Mouse (Mus musculus) liver, embryonic 14.5 days (tissue): ENCODE measurements around the gene Ddx27. TPM values are rescaled to one million over a fixed set of nuclear protein-coding genes. Genes with fewer than 3 reads are reported as not detected.

Source experiments
- ATAC-seq: fragments of 200-750 bp; cut with Nextera tagmentation; 2 replicates; pipeline ENCODE4 v1.8.0; 2017; ENCODE audit warnings: moderate number of reproducible peaks, mild to moderate bottlenecking, moderate library complexity; ENCODE audit not compliant: insufficient read depth
- DNase-seq, 3 experiments: peaks; one replicate each; pipeline ENCODE4 v3.0.0-alpha.2; 2012 to 2013; ENCODE audit warnings: low read depth in 3 of 3, low spot score in 3 of 3
- H3K27ac ChIP-seq: fragments of 300-500 bp; sonication (generic); 2 replicates; pipeline ENCODE4 v1.5.1; 2014; ENCODE audit warnings: moderate library complexity, mild to moderate bottlenecking, control low read depth, inconsistent platforms
- H3K27me3 ChIP-seq: fragments of 300-500 bp; sonication (generic); 2 replicates; pipeline ENCODE4 v1.6.1; 2014; ENCODE audit warnings: mild to moderate bottlenecking, low read length, moderate library complexity; ENCODE audit not compliant: control insufficient read depth, insufficient read depth
- H3K36me3 ChIP-seq: fragments of 300-500 bp; sonication (generic); replicated peaks from 2 replicates; pipeline ENCODE4 v1.6.1; 2014; ENCODE audit warnings: low read depth; ENCODE audit not compliant: control insufficient read depth, insufficient read depth
- H3K4me1 ChIP-seq, 2 experiments: fragments of 200-500 bp in 1 of 2; fragments of 300-500 bp in 1 of 2; sonication (generic) in 1 of 2; replicated peaks; 2 replicates each; pipeline ENCODE4 v1.6.1; 2012 to 2014; ENCODE audit warnings: antibody characterized with exemption in 1 of 2, inconsistent platforms in 1 of 2, low read length in 1 of 2; ENCODE audit not compliant: control insufficient read depth in 2 of 2, insufficient read depth in 2 of 2
- H3K4me2 ChIP-seq: fragments of 300-500 bp; sonication (generic); 2 replicates; pipeline ENCODE4 v1.6.1; 2014; ENCODE audit warnings: low read depth, mild to moderate bottlenecking, control low read depth, moderate library complexity
- H3K4me3 ChIP-seq, 2 experiments: fragments of 200-500 bp in 1 of 2; fragments of 300-500 bp in 1 of 2; sonication (generic) in 1 of 2; 2 replicates each; pipeline ENCODE4 v1.5.1; 2012 to 2014; ENCODE audit warnings: low read depth in 2 of 2, low read length in 2 of 2, mild to moderate bottlenecking in 2 of 2, control low read depth in 1 of 2, inconsistent platforms in 1 of 2, moderate library complexity in 1 of 2; ENCODE audit not compliant: insufficient read depth in 1 of 2
- H3K9ac ChIP-seq: fragments of 300-500 bp; sonication (generic); replicated peaks from 2 replicates; pipeline ENCODE4 v1.6.1; 2014; ENCODE audit warnings: mild to moderate bottlenecking, control low read depth, moderate library complexity
- H3K9me3 ChIP-seq: fragments of 300-500 bp; sonication (generic); 2 replicates; pipeline ENCODE4 v1.6.1; 2016; ENCODE audit warnings: low read length, mixed read lengths; ENCODE audit not compliant: control insufficient read depth
- CTCF ChIP-seq: IDR thresholded peaks from 2 replicates; pipeline ENCODE4 v1.5.1; 2016; ENCODE audit warnings: antibody characterized with exemption, low read depth, control low read depth
- EP300 ChIP-seq: IDR thresholded peaks from 2 replicates; pipeline ENCODE4 v1.6.1; 2016; ENCODE audit warnings: antibody characterized with exemption, low read depth
- WGBS: fragments of 180-500 bp; shearing (Covaris S2); extraction: QIAGEN DNeasy Blood & Tissue Kit; methylation state at CpG from one replicate; pipeline ENCODE4 v1.1.7; 2014; ENCODE audit not compliant: insufficient replicate concordance; 5-methylcytosine and 5-hydroxymethylcytosine counted together
- polyA plus RNA-seq, 2 experiments: library from polyadenylated mRNA; depleted of rRNA in 1 of 2; stranded (reverse) in 1 of 2; unstranded in 1 of 2; fragments of >200 nt; fragmentation: Nextera tagmentation in 1 of 2; extraction: Ambion mirVana in 1 of 2; gene quantifications; 2 replicates each; pipeline versions ENCODE4 v1.2.1 to v1.2.3; 2012 to 2014

The Ddx27 gene
- polyA plus RNA-seq, 2 experiments: 26.5 to 39.5 TPM

GRCm38 (mm10) chr2:166995796-166996532, 19.0 kb upstream of the Ddx27 start, which contains the start of gene Stau1:
Stau1 (minus strand) TSS chr2:166996299.
- no peak for TF ChIP-seq CTCF
- TF ChIP-seq EP300: no peak
- peaks cover 25 to 33% of the 10 kb centered on the region in 2 experiments for H3K4me1 ChIP-seq
- H3K4me3 ChIP-seq: peak within 1 kb of the TSS; percentile 81 to 93

GRCm38 (mm10) chr2:166996533-166996894, 18.5 kb upstream of the Ddx27 start:
- peak; percentile 20 for ATAC-seq

More at GRCm38 (mm10) chr2:166995796-166996532, 19.0 kb upstream of the Ddx27 start, which contains the start of gene Stau1:
- Histone ChIP-seq H3K9ac (peak within 1 kb of the TSS; percentile 94), H3K9me3 (no peaks in the 10 kb centered on the region), H3K27ac (peak within 1 kb of the TSS; percentile 79), H3K4me2 (peak within 1 kb of the TSS; percentile 97), H3K27me3 (no peaks in the 10 kb centered on the region), H3K36me3 (no peaks in the 10 kb centered on the region)
- peak; percentile 99 for ATAC-seq
- WGBS: under 1% methylated on average over 87 of the region's 88 CpGs
- peak; percentile 91 to 94 (median 93) for DNase-seq

GRCm38 (mm10) chr2:167001486-167001885, 13.5 kb upstream of the Ddx27 start:
- H3K9me3 ChIP-seq: no peaks in the 10 kb centered on the region
- ATAC-seq (no peak), DNase-seq (no peak)
- 61% methylated on average over 9 of the region's 9 CpGs for WGBS
- H3K27me3 ChIP-seq: no peaks in the 10 kb centered on the region
- no peaks in the 10 kb centered on the region for H3K36me3 ChIP-seq
- H3K4me2 ChIP-seq: no peak overlapping the region
- H3K4me3 ChIP-seq: no peak overlapping the region
- H3K9ac ChIP-seq: no peak overlapping the region
- no peak for TF ChIP-seq CTCF
- TF ChIP-seq EP300: no peak
- H3K4me1 ChIP-seq: peaks cover 0 to 3% of the 10 kb centered on the region in 2 experiments; a peak in 2 of 4 replicates
- no peak overlapping the region for H3K27ac ChIP-seq

More at GRCm38 (mm10) chr2:166996533-166996894, 18.5 kb upstream of the Ddx27 start:
- H3K4me2 ChIP-seq: peak overlapping the region; percentile 97
- TF ChIP-seq EP300: no peak
- no peak for TF ChIP-seq CTCF
- H3K4me3 ChIP-seq: peak overlapping the region; percentile 50 to 93
- no peaks in the 10 kb centered on the region for H3K27me3 ChIP-seq
- WGBS: 38% methylated on average over 8 of the region's 8 CpGs
- H3K4me1 ChIP-seq: peaks cover 21 to 28% of the 10 kb centered on the region in 2 experiments
- peak overlapping the region; percentile 29 for H3K27ac ChIP-seq
- DNase-seq: no peak
- no peaks in the 10 kb centered on the region for H3K36me3 ChIP-seq
- no peaks in the 10 kb centered on the region for H3K9me3 ChIP-seq
- peak overlapping the region; percentile 50 for H3K9ac ChIP-seq

GRCm38 (mm10) chr2:167004099-167004854, 10.7 kb upstream of the Ddx27 start:
- 39% methylated on average over 8 of the region's 8 CpGs for WGBS
- H3K4me3 ChIP-seq: no peak overlapping the region
- H3K4me1 ChIP-seq: peaks cover 0 to 5% of the 10 kb centered on the region in 2 experiments; a peak in 2 of 4 replicates
- no peak overlapping the region; the same call in 1 of the 2 replicates for H3K9ac ChIP-seq
- no peaks in the 10 kb centered on the region for H3K36me3 ChIP-seq
- no peak overlapping the region for H3K4me2 ChIP-seq
- peak; percentile 80 for TF ChIP-seq CTCF
- no peak for TF ChIP-seq EP300
- H3K9me3 ChIP-seq: no peaks in the 10 kb centered on the region
- H3K27me3 ChIP-seq: no peaks in the 10 kb centered on the region
- DNase-seq (peak; percentile 48 to 64 (median 60)), ATAC-seq (peak; percentile 25; the same call in 1 of the 2 replicates)
- no peak overlapping the region for H3K27ac ChIP-seq

- ATAC-seq: no peak
- WGBS: 66% methylated on average over 2 of the region's 2 CpGs
- Histone ChIP-seq H3K36me3 (no peaks in the 10 kb centered on the region), H3K4me2 (no peak overlapping the region), H3K9ac (no peak overlapping the region), H3K27ac (no peak overlapping the region), H3K4me1 (peaks cover 0 to 13% of the 10 kb centered on the region in 2 experiments; a peak in 2 of 4 replicates), H3K27me3 (no peaks in the 10 kb centered on the region), H3K4me3 (no peak overlapping the region), H3K9me3 (no peaks in the 10 kb centered on the region)
- no peak for DNase-seq
- TF ChIP-seq CTCF (no peak), EP300 (no peak)
These were observed 8.6 kb upstream of the Ddx27 start for GRCm38 (mm10) chr2:167006355-167006754.
